Mouse (Mus musculus): Measurements from ENCODE around the gene Slc46a1. TPM values are rescaled to one million over a fixed set of nuclear protein-coding genes. Genes with fewer than 3 reads are reported as not detected.

The Slc46a1 gene
- total and polyA plus RNA-seq, 3 experiments = 8.3 to 11.6 TPM; not detected in 1

GRCm38 (mm10) chr11:78425572-78425971 lies 39.9 kb upstream of the Slc46a1 start:
- Histone ChIP-seq H3K36me3 (ENCODE audit: control insufficient read depth in 1 of 2, insufficient read depth in 2 of 2, low read length in 2 of 2) (peaks cover 0 to 11% of the 10 kb centered on the region in 2 experiments; a peak in 2 of 4 replicates), H3K9me3 (replicated peaks; ENCODE audit: insufficient read depth, low read length) (no peaks in the 10 kb centered on the region), H3K9ac (ENCODE audit: control insufficient read depth, low read depth, low read length, poor library complexity, severe bottlenecking) (no peak overlapping the region), H3K27me3 (ENCODE audit: control insufficient read depth in 1 of 2, insufficient read depth in 2 of 2, low read length in 2 of 2) (peaks cover 3 to 9% of the 10 kb centered on the region in 2 experiments; a peak in 2 of 4 replicates), H3K27ac (ENCODE audit: control insufficient read depth, low read depth, low read length) (no peak overlapping the region), H3K4me3 (ENCODE audit: control insufficient read depth in 1 of 2, insufficient read depth in 1 of 2, low read depth in 2 of 2, low read length in 2 of 2) (no peak overlapping the region), H3K4me1 (ENCODE audit: control insufficient read depth in 1 of 2, insufficient read depth in 2 of 2, low read length in 2 of 2) (peaks cover 0 to 8% of the 10 kb centered on the region in 2 experiments; a peak in 3 of 4 replicates), H3K79me2 (ENCODE audit: control insufficient read depth, insufficient read depth, low read length, poor library complexity) (no peaks in the 10 kb centered on the region)
- no peak for DNase-seq (ENCODE audit: low read depth, low spot score)
- TF ChIP-seq POLR2A (IDR thresholded peaks at IDR 0.05; ENCODE audit: control insufficient read depth in 1 of 2, insufficient read depth in 1 of 2, low read depth in 1 of 2, low read length in 2 of 2, poor library complexity in 1 of 2) (no peak), MAFK (IDR thresholded peaks at IDR 0.05; ENCODE audit: borderline replicate concordance, low read depth, low read length) (no peak), CHD2 (IDR thresholded peaks at IDR 0.05; ENCODE audit: low read length) (no peak), GATA1 (IDR thresholded peaks at IDR 0.05; ENCODE audit: low read depth, low read length) (no peak), SIN3A (IDR thresholded peaks at IDR 0.05; ENCODE audit: low read length) (no peak), BHLHE40 (IDR thresholded peaks at IDR 0.05; ENCODE audit: borderline replicate concordance, low read depth, low read length) (no peak), MYC (IDR thresholded peaks at IDR 0.05; ENCODE audit: low read depth, low read length) (no peak), CTCF (IDR thresholded peaks at IDR 0.05 in 2 of 3, conservative IDR thresholded peaks at IDR 0.05 in 1 of 3; ENCODE audit: control insufficient read depth in 1 of 3, insufficient read depth in 1 of 3, low read depth in 2 of 3, low read length in 3 of 3, poor library complexity in 1 of 3, severe bottlenecking in 1 of 3) (no peak), GABPA (IDR thresholded peaks at IDR 0.05; ENCODE audit: low read depth, low read length) (no peak), NRF1 (IDR thresholded peaks at IDR 0.05; ENCODE audit: insufficient read depth, low read depth, low read length, poor library complexity, severe bottlenecking) (no peak), POLR2AphosphoS2 (IDR thresholded peaks at IDR 0.05; ENCODE audit: low read length) (no peak), MXI1 (IDR thresholded peaks at IDR 0.05; ENCODE audit: low read depth, low read length) (no peak), RCOR1 (IDR thresholded peaks at IDR 0.05; ENCODE audit: low read depth, low read length) (no peak), TBP (IDR thresholded peaks at IDR 0.05; ENCODE audit: low read depth, low read length) (no peak), ELF1 (IDR thresholded peaks at IDR 0.05; ENCODE audit: low read depth, low read length) (no peak), USF1 (IDR thresholded peaks at IDR 0.05; ENCODE audit: low read depth, low read length) (no peak)

- Histone ChIP-seq H3K27me3 (ENCODE audit: control insufficient read depth in 1 of 2, insufficient read depth in 2 of 2, low read length in 2 of 2) (peaks cover 3 to 7% of the 10 kb centered on the region in 2 experiments; a peak in 2 of 4 replicates), H3K9me3 (replicated peaks; ENCODE audit: insufficient read depth, low read length) (no peaks in the 10 kb centered on the region), H3K79me2 (ENCODE audit: control insufficient read depth, insufficient read depth, low read length, poor library complexity) (no peaks in the 10 kb centered on the region), H3K4me3 (ENCODE audit: control insufficient read depth in 1 of 2, insufficient read depth in 1 of 2, low read depth in 2 of 2, low read length in 2 of 2) (no peak overlapping the region), H3K4me1 (ENCODE audit: control insufficient read depth in 1 of 2, insufficient read depth in 2 of 2, low read length in 2 of 2) (peaks cover 0 to 5% of the 10 kb centered on the region in 2 experiments; a peak in 2 of 4 replicates), H3K36me3 (ENCODE audit: control insufficient read depth in 1 of 2, insufficient read depth in 2 of 2, low read length in 2 of 2) (peaks cover 0 to 5% of the 10 kb centered on the region in 2 experiments; a peak in 1 of 4 replicates), H3K27ac (ENCODE audit: control insufficient read depth, low read depth, low read length) (no peak overlapping the region), H3K9ac (ENCODE audit: control insufficient read depth, low read depth, low read length, poor library complexity, severe bottlenecking) (no peak overlapping the region)
- no peak for DNase-seq (ENCODE audit: low read depth, low spot score)
- TF ChIP-seq TAL1 (IDR thresholded peaks at IDR 0.05; ENCODE audit: low read length) = no peak
- TF ChIP-seq ETS1 (IDR thresholded peaks at IDR 0.05; ENCODE audit: low read depth, low read length) = no peak
- no peak for TF ChIP-seq MAX (IDR thresholded peaks at IDR 0.05; ENCODE audit: low read length)
Observed at GRCm38 (mm10) chr11:78427655-78428054, 37.8 kb upstream of the Slc46a1 start.
